Mouse (Mus musculus) liver, embryonic 12.5 days (tissue): ENCODE data around the gene Mtrex. TPM values are rescaled to one million over a fixed set of nuclear protein-coding genes. Genes with fewer than 3 reads are reported as not detected.

Experiments
- ATAC-seq: fragments of 200-750 bp; cut with Nextera tagmentation; 2 replicates; pipeline ENCODE4 v1.8.0; 2017; ENCODE audit warnings: moderate number of reproducible peaks, mild to moderate bottlenecking, moderate library complexity
- H3K27ac ChIP-seq: fragments of 300-500 bp; sonication (generic); 2 replicates; pipeline ENCODE4 v1.5.1; 2016; ENCODE audit warnings: mild to moderate bottlenecking
- H3K27me3 ChIP-seq: fragments of 300-500 bp; sonication (generic); replicated peaks from 2 replicates; pipeline ENCODE4 v1.6.1; 2016; ENCODE audit warnings: mild to moderate bottlenecking, moderate library complexity
- H3K36me3 ChIP-seq: fragments of 300-500 bp; sonication (generic); 2 replicates; pipeline ENCODE4 v1.6.1; 2016; ENCODE audit warnings: mild to moderate bottlenecking, moderate library complexity
- H3K4me1 ChIP-seq: fragments of 300-500 bp; sonication (generic); 2 replicates; pipeline ENCODE4 v1.6.1; 2016
- H3K4me2 ChIP-seq: fragments of 300-500 bp; sonication (generic); 2 replicates; pipeline ENCODE4 v1.6.1; 2016; ENCODE audit warnings: mild to moderate bottlenecking, moderate library complexity
- H3K4me3 ChIP-seq: fragments of 300-500 bp; sonication (generic); 2 replicates; pipeline ENCODE4 v1.5.1; 2016; ENCODE audit warnings: mild to moderate bottlenecking, moderate library complexity
- H3K9ac ChIP-seq: fragments of 300-500 bp; sonication (generic); 2 replicates; pipeline ENCODE4 v1.6.1; 2016; ENCODE audit warnings: mild to moderate bottlenecking, moderate library complexity
- H3K9me3 ChIP-seq: fragments of 300-500 bp; sonication (generic); replicated peaks from 2 replicates; pipeline ENCODE4 v1.6.1; 2016; ENCODE audit warnings: mild to moderate bottlenecking, moderate library complexity
- whole genome bisulfite sequencing: fragments of 180-500 bp; shearing (Covaris S2); methylation state at CpG from one replicate; pipeline ENCODE4 v1.1.7; 2016; ENCODE audit not compliant: insufficient replicate concordance; 5-methylcytosine and 5-hydroxymethylcytosine counted together
- polyA plus RNA-seq: library from polyadenylated mRNA; unstranded; fragments of >200 nt; fragmentation: Nextera tagmentation; extraction: Ambion mirVana; gene quantifications from 2 replicates; pipeline ENCODE4 v1.2.1, GENCODE M21; 2016

The Mtrex gene
- 62.8 and 64.8 TPM in 2 replicates for polyA plus RNA-seq

DNA sequence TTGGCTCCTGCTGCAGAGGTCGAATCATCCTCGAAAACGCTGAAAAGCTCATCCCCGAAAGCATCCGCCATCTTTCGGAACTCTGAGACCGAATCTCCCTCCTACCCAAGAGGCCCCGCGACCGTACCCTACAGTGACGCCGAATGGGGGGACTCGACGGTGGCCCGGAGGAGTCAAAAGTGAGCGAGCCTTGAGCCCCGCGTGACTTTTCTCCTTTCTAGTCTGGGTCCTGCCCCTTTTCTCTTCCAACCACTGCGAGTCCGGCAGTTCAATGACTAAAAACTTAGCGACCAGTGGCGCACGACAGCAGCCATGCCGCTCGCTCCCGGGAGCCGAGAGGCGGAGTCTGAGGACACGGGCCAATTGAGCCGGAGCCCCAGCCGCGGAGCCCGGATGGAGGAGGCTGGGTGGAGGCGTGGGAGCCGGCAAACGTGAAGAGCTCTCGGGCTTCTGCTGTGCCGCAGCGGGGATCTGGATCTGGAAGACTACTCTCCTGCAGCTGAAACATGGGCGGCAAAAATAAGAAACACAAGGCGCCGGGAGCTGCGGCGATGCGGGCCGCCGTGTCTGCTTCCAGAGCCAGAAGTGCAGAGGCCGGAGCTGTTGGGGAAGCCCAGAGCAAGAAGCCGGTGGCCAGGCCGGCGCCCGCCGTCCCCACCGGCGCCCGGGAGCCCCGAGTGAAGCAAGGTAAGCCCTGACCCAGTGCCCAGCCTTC, at the start of gene Mtrex, which contains the start of gene Dhx29:
Gene Mtrex, minus strand, starts transcription at position 112 of the 715 bp plus-strand sequence.
Gene Dhx29, plus strand, starts transcription at position 168 of the 715 bp plus-strand sequence.
- Histone ChIP-seq H3K27me3 (no peaks in the 10 kb centered on the region), H3K4me1 (peaks cover 26% of the 10 kb centered on the region), H3K9ac (peak within 1 kb of the TSS; percentile 85), H3K4me3 (peak within 1 kb of the TSS; percentile 82), H3K4me2 (peak within 1 kb of the TSS; percentile 81), H3K36me3 (peaks cover 30% of the 10 kb centered on the region), H3K9me3 (no peaks in the 10 kb centered on the region), H3K27ac (peak within 1 kb of the TSS; percentile 93)
- WGBS: under 1% methylated on average over 57 of the region's 57 CpGs
- peak; percentile 97 for ATAC-seq

DNA sequence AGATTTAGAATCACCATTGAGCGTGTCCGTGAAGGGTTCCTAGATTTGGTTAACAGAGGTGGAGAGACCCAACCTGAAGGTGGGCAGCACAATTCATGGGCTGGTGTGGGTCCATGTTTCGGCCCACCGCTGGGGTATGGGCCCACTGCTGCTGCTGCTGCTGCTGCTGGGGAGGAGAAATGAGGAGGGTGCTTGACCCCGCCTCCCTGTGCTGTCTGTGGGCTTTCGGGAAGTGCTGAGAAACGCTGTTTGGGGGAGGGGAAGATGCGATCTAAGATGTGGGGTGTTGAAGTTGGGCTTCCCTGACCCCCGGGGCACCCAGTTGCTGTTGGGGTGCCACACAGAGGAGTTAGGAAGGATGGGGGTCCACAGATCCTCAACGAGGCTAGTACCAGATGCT, 49.5 kb upstream of the Mtrex start:
- 0 out of 2 replicates have a peak overlapping the region, but pooled peaks have one; percentile 16 for H3K4me2 ChIP-seq
- H3K27ac ChIP-seq: no peak overlapping the region
- ATAC-seq: no peak
- H3K4me1 ChIP-seq: no peaks in the 10 kb centered on the region
- H3K27me3 ChIP-seq: peaks cover 49% of the 10 kb centered on the region
- H3K9me3 ChIP-seq: no peaks in the 10 kb centered on the region
- 29% methylated on average over 10 of the region's 10 CpGs for WGBS
- H3K36me3 ChIP-seq: no peaks in the 10 kb centered on the region
- H3K4me3 ChIP-seq: no peak overlapping the region
- H3K9ac ChIP-seq: no peak overlapping the region

DNA sequence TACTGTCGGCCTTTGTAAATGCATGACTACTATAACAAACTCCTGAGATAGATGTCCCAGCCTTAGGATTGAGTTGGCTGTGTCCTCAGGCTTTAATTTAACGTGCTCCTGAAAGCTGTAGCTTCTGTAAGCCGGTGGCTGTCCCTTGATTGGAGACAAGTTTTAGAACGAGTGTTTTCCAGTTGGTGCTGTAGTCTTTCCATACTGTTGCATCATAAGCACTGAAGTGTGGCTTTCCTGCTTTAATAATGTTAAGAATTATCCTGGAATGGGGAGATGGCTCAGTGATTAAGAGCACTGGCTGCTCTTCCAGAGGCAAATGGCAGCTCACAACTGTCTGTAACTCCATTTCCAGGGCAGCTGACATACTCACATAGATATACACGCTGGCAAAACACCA, 40.1 kb upstream of the Mtrex start:
- no peak overlapping the region for H3K9ac ChIP-seq
- no peak for ATAC-seq
- peaks cover 56% of the 10 kb centered on the region for H3K36me3 ChIP-seq
- H3K9me3 ChIP-seq: no peaks in the 10 kb centered on the region
- H3K27me3 ChIP-seq: no peaks in the 10 kb centered on the region
- H3K4me3 ChIP-seq: no peak overlapping the region
- H3K27ac ChIP-seq: no peak overlapping the region
- H3K4me2 ChIP-seq: no peak overlapping the region
- 80% methylated on average over 5 of the region's 5 CpGs for WGBS
- no peaks in the 10 kb centered on the region for H3K4me1 ChIP-seq

DNA sequence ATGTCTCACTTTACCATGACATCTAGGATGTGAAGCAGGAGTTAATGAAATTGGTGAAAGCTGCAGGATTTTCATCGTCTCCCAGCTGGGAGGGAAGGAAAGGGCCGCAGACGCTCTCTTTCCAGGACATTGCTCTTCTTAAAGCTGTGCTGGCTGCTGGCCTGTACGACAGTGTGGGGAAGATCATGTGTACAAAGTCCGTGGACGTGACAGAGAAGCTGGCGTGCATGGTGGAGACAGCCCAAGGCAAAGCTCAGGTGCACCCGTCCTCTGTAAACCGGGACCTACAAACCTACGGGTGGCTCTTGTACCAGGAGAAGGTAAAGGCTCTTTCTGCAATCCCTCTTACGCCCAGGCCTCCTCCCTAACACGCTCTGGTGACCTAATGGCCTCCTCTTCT, 37.2 kb upstream of the Mtrex start:
- ATAC-seq: no peak
- Histone ChIP-seq H3K4me3 (no peak overlapping the region), H3K27ac (no peak overlapping the region), H3K27me3 (no peaks in the 10 kb centered on the region), H3K36me3 (peaks cover 68% of the 10 kb centered on the region), H3K9ac (no peak overlapping the region), H3K9me3 (no peaks in the 10 kb centered on the region), H3K4me2 (no peak overlapping the region), H3K4me1 (no peaks in the 10 kb centered on the region)
- 92% methylated on average over 12 of the region's 12 CpGs for WGBS

DNA sequence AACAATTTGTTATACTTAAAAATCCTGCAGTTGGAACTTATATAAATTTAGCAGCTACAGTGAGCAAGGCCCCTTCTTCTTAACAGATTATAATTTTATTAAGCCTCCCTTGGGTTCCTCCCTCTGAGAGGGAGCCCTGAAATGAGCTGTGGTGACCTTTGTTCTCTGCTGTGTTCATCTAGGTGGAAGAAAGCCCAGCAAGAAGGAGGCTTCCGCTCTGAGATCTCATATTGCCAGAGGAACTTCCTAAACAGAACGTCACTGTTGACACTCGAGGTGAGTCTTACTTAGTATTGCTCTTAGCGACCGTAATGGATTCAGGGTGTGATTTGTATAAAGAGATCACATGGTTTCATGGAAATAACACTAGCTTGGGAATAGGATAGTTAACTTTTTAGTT, 35.9 kb upstream of the Mtrex start:
- no peak overlapping the region for H3K4me3 ChIP-seq
- no peaks in the 10 kb centered on the region for H3K9me3 ChIP-seq
- no peak overlapping the region for H3K9ac ChIP-seq
- peaks cover 71% of the 10 kb centered on the region for H3K36me3 ChIP-seq
- no peak for ATAC-seq
- no peaks in the 10 kb centered on the region for H3K27me3 ChIP-seq
- no peak overlapping the region for H3K27ac ChIP-seq
- 83% methylated on average over 5 of the region's 5 CpGs for WGBS
- H3K4me2 ChIP-seq: no peak overlapping the region
- H3K4me1 ChIP-seq: no peaks in the 10 kb centered on the region

DNA sequence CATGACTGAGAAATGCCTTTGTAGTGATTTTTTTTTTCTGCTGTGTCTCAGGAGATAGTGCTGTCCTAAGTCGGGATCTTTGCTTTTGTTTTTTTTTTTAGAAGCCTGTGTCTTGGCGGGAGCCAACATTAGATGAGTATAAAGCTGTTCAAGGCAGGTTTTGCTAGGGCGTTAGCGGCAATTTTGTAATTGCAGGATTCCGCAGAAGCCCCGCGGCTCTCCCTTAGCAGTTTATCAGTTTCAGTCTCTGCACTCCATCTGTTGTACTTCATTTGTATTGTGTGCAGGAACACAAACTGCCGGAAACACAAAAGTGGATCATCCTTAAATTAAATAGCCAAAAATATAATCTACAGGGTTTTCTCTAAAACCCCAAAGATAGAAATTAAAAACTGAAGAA, 26.9 kb upstream of the Mtrex start:
- H3K4me1 ChIP-seq: no peaks in the 10 kb centered on the region
- H3K9ac ChIP-seq: no peak overlapping the region
- no peak overlapping the region for H3K4me2 ChIP-seq
- no peaks in the 10 kb centered on the region for H3K27me3 ChIP-seq
- peaks cover 86% of the 10 kb centered on the region for H3K36me3 ChIP-seq
- no peak overlapping the region for H3K4me3 ChIP-seq
- ATAC-seq: no peak
- WGBS: 85% methylated on average over 8 of the region's 8 CpGs
- H3K9me3 ChIP-seq: no peaks in the 10 kb centered on the region
- no peak overlapping the region for H3K27ac ChIP-seq

DNA sequence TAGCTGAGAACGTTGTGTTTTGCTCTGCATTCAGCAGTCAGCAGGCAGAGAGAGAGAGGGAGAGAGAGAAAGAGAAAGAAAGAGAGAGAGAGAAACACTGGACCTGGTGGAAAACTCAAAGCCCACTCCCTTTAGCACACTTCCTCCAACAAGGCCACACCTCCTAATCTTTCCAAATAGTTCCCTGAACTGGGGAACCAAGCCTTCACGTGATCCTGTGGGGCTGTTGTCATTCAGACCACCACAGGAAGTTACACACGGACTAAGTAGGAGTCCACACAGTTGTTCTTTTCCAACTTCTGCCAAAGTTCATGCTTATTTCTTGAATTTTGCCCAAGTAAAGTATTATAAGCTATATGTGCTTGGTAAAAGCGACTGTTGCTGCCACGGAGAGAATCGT, 18.7 kb upstream of the Mtrex start:
- Histone ChIP-seq H3K9ac (no peak overlapping the region), H3K9me3 (no peaks in the 10 kb centered on the region), H3K4me2 (no peak overlapping the region), H3K27me3 (no peaks in the 10 kb centered on the region), H3K27ac (no peak overlapping the region), H3K4me3 (no peak overlapping the region), H3K36me3 (peaks cover 89% of the 10 kb centered on the region), H3K4me1 (peaks cover 14% of the 10 kb centered on the region)
- ATAC-seq: no peak
- 72% methylated on average over 6 of the region's 6 CpGs for WGBS

DNA sequence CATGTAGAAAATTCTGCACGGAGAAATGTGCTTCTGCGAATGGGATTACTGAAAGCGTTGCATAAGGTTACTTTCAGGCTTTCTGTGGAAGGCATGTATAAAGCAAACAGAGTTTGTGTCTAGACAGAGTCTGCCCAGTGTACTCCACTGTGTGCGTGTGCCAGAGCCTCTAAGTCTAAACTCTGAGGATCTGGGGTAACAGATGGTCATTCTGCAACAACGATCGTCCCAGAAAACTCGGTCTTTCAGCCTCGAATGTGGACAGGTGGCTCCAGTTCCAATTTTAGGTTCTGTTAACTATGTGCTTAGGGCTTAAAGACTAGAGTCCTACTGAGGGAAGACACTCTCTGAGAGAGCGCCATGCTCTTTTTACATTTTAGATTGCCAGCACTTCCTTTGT, 18.1 kb upstream of the Mtrex start:
- Histone ChIP-seq H3K9me3 (no peaks in the 10 kb centered on the region), H3K4me2 (no peak overlapping the region), H3K27ac (no peak overlapping the region), H3K4me1 (peaks cover 14% of the 10 kb centered on the region), H3K27me3 (no peaks in the 10 kb centered on the region), H3K36me3 (peaks cover 83% of the 10 kb centered on the region), H3K9ac (no peak overlapping the region), H3K4me3 (no peak overlapping the region)
- ATAC-seq: no peak
- WGBS: 91% methylated on average over 9 of the region's 9 CpGs

DNA sequence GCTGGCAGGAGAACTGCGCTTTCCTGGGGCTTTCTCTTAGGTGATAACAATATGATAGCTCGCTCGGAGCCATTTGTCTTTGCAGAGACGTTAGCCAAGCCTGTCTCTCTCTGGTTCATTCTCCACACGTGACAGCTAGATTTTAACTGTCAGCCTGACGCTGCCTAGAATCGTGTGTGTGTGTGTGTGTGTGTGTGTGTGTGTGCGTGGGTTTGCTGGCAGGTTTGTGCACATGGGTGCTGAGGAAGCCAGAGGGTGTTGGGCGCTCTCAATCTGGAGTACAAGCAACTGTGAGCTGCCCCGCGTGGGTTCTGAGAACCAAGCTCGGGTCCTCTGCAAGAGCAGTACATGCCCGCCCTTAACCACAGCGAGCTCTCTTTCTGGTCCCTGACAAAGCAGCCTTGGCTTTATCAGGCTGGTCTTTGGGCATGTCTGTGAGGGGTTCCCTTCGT, 14.7 kb upstream of the Mtrex start:
- Histone ChIP-seq H3K9me3 (no peaks in the 10 kb centered on the region), H3K27ac (peak overlapping the region; percentile 48; the same call in 1 of the 2 replicates), H3K4me3 (0 out of 2 replicates have a peak overlapping the region, but pooled peaks have one; percentile 4), H3K36me3 (peaks cover 78% of the 10 kb centered on the region), H3K27me3 (no peaks in the 10 kb centered on the region), H3K4me2 (peak overlapping the region; percentile 41), H3K4me1 (peaks cover 14% of the 10 kb centered on the region), H3K9ac (peak overlapping the region; percentile 22; the same call in 1 of the 2 replicates)
- WGBS: 30% methylated on average over 15 of the region's 15 CpGs
- ATAC-seq: peak; percentile 83

DNA sequence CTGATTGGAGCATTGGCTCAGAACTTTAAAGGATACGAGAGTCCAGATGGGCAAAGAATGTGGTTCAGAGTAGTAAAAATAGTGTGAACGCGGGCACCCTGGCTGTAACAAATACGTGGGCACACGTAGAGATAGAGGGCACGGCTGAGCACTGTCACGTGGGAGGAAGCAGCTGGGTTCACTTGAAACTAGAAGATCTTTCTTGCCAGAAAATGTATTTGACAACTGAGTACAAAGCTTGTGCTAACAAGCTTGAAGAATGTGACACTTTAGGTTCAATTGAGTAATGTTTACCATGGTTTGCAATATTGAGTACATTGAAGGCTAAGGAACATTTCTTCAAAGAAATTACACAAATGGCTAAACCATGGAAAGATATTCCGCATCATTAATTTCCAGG, 10.9 kb upstream of the Mtrex start:
- H3K4me1 ChIP-seq: peaks cover 14% of the 10 kb centered on the region
- H3K36me3 ChIP-seq: peaks cover 67% of the 10 kb centered on the region
- WGBS: 82% methylated on average over 8 of the region's 8 CpGs
- ATAC-seq: no peak
- no peak overlapping the region for H3K9ac ChIP-seq
- no peak overlapping the region for H3K4me3 ChIP-seq
- no peak overlapping the region for H3K4me2 ChIP-seq
- H3K27me3 ChIP-seq: no peaks in the 10 kb centered on the region
- H3K27ac ChIP-seq: no peak overlapping the region
- H3K9me3 ChIP-seq: no peaks in the 10 kb centered on the region

DNA sequence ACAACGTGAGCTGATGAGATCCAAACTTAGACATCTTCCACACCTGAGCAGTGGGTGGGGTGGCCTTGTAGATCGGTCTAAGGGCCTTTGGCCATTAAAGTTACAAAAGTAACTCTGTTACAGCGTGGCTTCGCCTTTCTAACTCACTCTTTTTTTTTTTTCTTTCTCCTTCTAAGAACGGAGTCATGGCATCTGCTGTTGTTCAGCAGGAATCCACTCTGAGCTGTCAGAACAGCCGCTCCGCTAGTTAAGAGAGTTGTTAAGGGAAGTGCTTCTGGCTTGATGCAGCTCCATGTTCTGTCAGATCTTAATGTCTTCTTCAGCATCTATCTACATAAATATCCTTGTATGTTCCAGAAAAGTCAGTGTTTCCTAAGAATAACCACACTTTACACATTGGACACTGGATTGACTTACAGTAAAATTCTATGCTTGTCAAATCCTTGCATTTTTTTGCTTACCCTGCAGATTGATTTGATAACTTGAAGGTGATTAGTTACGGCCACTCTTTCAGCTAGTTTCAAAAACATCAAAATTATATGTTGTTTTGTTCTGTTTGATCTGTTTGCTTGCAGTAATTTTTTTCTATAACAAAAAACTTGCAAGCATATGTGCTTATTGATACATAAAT, 955 bp upstream of the Mtrex start:
- no peaks in the 10 kb centered on the region for H3K9me3 ChIP-seq
- peak overlapping the region; percentile 85 for H3K9ac ChIP-seq
- H3K4me3 ChIP-seq: peak overlapping the region; percentile 82
- H3K27ac ChIP-seq: peak overlapping the region; percentile 93
- H3K4me2 ChIP-seq: peak overlapping the region; percentile 81
- ATAC-seq: peak; percentile 21; the same call in 1 of the 2 replicates
- peaks cover 26% of the 10 kb centered on the region for H3K4me1 ChIP-seq
- H3K27me3 ChIP-seq: no peaks in the 10 kb centered on the region
- WGBS: 5% methylated on average over 8 of the region's 8 CpGs
- peaks cover 33% of the 10 kb centered on the region for H3K36me3 ChIP-seq

DNA sequence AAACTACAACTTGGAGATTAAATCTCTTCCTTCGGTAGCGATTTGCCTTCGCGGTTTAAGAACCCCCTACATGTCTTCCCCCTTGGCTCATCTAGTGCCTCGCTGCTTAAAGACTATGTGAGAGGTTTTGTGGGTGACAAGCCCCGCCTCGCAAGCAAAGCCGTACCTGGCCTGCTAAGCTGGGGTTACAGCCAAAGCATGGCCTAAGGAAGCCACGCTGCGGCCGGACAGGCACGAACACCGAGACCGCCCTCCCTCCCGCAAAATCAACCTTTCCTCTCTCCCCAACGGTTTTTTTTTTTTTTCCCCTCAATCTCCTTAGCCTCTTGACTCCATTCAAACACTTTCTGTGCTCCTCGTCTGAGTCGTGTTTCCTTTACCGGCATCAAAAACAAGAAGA, 402 bp downstream of the Mtrex start:
- Histone ChIP-seq H3K27me3 (no peaks in the 10 kb centered on the region), H3K4me2 (peak overlapping the region; percentile 81), H3K4me3 (peak overlapping the region; percentile 82), H3K27ac (peak overlapping the region; percentile 93), H3K9me3 (no peaks in the 10 kb centered on the region), H3K4me1 (peaks cover 26% of the 10 kb centered on the region), H3K36me3 (peaks cover 27% of the 10 kb centered on the region), H3K9ac (peak overlapping the region; percentile 85)
- ATAC-seq: peak; percentile 44
- WGBS: under 1% methylated on average over 19 of the region's 19 CpGs
